Mouse (Mus musculus): ENCODE data around the gene Pcare. TPM values are rescaled to one million over a fixed set of nuclear protein-coding genes. Genes with fewer than 3 reads are reported as not detected.
"Not testable (repeated sequence)": the region's sequence is repeated elsewhere in the genome, so short reads cannot be mapped to it uniquely, and the experiment has no call there.

Gene Pcare
- polyA plus RNA-seq, 1 experiment from 2014 or later: not detected

DNA sequence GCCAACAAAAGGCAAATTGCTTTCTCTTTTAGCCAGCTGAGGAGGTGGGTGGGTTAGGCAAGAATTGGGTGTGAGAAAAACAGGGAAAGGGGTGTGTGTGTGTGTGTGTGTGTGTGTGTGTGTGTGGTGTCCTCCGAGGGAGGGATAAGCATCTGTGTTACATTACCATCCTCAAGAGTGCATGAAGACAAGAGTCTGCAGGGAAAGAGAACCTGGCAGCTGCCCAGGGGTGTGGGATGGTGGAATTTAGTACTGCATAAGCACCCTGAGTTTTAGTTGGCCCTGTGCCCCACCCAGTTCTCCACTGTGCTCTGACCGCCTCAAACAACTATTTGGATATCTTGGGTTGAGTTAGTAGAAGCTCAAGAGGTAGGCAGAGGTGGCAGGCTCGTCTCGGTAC, 28.3 kb upstream of the Pcare start:
- H3K27me3 ChIP-seq (ENCODE audit: control insufficient read depth, insufficient read depth, low read length): no peaks in the 10 kb centered on the region
- H3K4me3 ChIP-seq (ENCODE audit: low read depth, low read length): no peak overlapping the region
- H3K9me3 ChIP-seq (ENCODE audit: control insufficient read depth, low read depth, low read length): 0 out of 2 replicates have a peak, but pooled peaks cover 6% of the 10 kb centered on the region
- no peak overlapping the region for H3K9ac ChIP-seq (replicated peaks; ENCODE audit: low read depth, low read length)
- H3K27ac ChIP-seq (ENCODE audit: low read length): no peak overlapping the region
- WGBS: 72% methylated on average over 4 of the region's 4 CpGs
- H3K4me1 ChIP-seq (ENCODE audit: control insufficient read depth, insufficient read depth, low read length): no peaks in the 10 kb centered on the region
- no peak overlapping the region for H3K4me2 ChIP-seq (replicated peaks; ENCODE audit: low read depth, low read length)
- H3K36me3 ChIP-seq (ENCODE audit: control insufficient read depth, insufficient read depth, low read length): no peaks in the 10 kb centered on the region
- ATAC-seq (ENCODE audit: insufficient number of reproducible peaks, insufficient read depth, low FRiP score, low read depth): no peak

DNA sequence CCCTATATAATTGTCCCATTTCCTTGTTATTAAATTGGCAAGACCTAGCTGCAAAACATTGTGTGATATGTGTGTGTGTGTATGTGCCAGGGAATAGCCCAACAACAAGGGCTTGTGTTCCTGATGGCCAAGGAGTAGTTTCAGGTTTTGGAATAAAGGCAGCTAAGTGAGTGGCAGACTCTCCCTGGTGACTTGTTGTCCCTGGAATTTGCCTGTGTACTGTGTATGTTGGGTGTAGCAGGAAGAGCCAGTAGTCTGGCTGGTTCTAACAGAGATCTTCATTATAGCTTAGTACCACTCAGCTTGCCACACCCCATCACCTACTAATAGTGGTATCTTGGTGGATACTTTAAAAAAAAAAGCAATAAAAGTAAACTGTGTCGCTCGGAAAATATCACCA, 27.8 kb upstream of the Pcare start:
- Histone ChIP-seq H3K9ac (replicated peaks; ENCODE audit: low read depth, low read length) (no peak overlapping the region), H3K36me3 (ENCODE audit: control insufficient read depth, insufficient read depth, low read length) (no peaks in the 10 kb centered on the region), H3K27me3 (ENCODE audit: control insufficient read depth, insufficient read depth, low read length) (no peaks in the 10 kb centered on the region), H3K4me2 (replicated peaks; ENCODE audit: low read depth, low read length) (no peak overlapping the region), H3K9me3 (ENCODE audit: control insufficient read depth, low read depth, low read length) (0 out of 2 replicates have a peak, but pooled peaks cover 6% of the 10 kb centered on the region), H3K4me3 (ENCODE audit: low read depth, low read length) (no peak overlapping the region), H3K27ac (ENCODE audit: low read length) (no peak overlapping the region), H3K4me1 (ENCODE audit: control insufficient read depth, insufficient read depth, low read length) (no peaks in the 10 kb centered on the region)
- WGBS: 71% methylated on average over 2 of the region's 2 CpGs
- no peak for ATAC-seq (ENCODE audit: insufficient number of reproducible peaks, insufficient read depth, low FRiP score, low read depth)

DNA sequence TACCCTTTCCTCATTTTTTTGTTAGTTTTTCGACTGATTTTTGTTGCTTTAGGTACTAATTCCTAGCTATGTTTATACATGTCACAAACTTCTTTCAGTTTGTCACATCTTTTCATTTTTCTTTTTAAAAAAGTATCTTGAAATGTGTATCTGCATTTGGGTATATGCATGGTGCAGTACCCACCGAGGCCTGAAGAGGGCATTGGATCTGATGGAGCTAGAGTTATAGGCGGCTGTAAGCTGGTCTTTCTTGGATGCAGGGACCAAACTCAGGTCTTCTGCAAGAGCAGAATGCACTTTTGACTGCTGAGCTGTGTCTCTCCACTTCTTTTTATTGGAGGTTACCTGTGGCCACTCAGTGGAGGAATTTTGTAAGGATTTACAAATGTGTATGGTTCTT, 26.0 kb upstream of the Pcare start:
- 0 out of 2 replicates have a peak, but pooled peaks cover 6% of the 10 kb centered on the region for H3K9me3 ChIP-seq (ENCODE audit: control insufficient read depth, low read depth, low read length)
- H3K27me3 ChIP-seq (ENCODE audit: control insufficient read depth, insufficient read depth, low read length): no peaks in the 10 kb centered on the region
- no peak overlapping the region for H3K27ac ChIP-seq (ENCODE audit: low read length)
- WGBS: 72% methylated on average over 3 of the region's 3 CpGs
- H3K36me3 ChIP-seq (ENCODE audit: control insufficient read depth, insufficient read depth, low read length): no peaks in the 10 kb centered on the region
- ATAC-seq (ENCODE audit: insufficient number of reproducible peaks, insufficient read depth, low FRiP score, low read depth): no peak
- no peaks in the 10 kb centered on the region for H3K4me1 ChIP-seq (ENCODE audit: control insufficient read depth, insufficient read depth, low read length)
- H3K9ac ChIP-seq (replicated peaks; ENCODE audit: low read depth, low read length): no peak overlapping the region
- H3K4me2 ChIP-seq (replicated peaks; ENCODE audit: low read depth, low read length): no peak overlapping the region
- H3K4me3 ChIP-seq (ENCODE audit: low read depth, low read length): no peak overlapping the region

DNA sequence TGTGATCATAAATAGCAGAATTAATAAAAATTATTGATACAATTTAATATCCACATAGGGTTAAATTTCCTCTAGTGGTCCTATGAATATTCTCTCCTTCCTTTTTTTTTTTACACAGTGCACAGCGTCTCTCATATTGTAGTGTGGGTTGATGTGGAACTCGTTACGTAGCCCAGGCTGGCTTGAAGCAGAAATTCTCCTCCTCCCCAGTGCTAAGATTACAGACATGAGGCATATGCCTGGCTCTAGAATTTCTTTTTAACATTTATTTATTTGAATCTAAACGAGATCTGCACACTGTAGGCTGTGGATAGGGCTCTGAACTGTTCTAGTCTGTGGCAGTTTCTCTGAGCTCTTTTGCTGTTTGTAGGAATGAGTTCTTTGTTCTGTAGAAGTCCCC, 22.6 kb upstream of the Pcare start:
- H3K4me1 ChIP-seq (ENCODE audit: control insufficient read depth, insufficient read depth, low read length): no peaks in the 10 kb centered on the region
- H3K4me3 ChIP-seq (ENCODE audit: low read depth, low read length): no peak overlapping the region
- H3K27me3 ChIP-seq (ENCODE audit: control insufficient read depth, insufficient read depth, low read length): no peaks in the 10 kb centered on the region
- no peaks in the 10 kb centered on the region for H3K36me3 ChIP-seq (ENCODE audit: control insufficient read depth, insufficient read depth, low read length)
- no peak overlapping the region for H3K4me2 ChIP-seq (replicated peaks; ENCODE audit: low read depth, low read length)
- H3K9ac ChIP-seq (replicated peaks; ENCODE audit: low read depth, low read length): no peak overlapping the region
- H3K27ac ChIP-seq (ENCODE audit: low read length): no peak overlapping the region
- 0 out of 2 replicates have a peak, but pooled peaks cover 6% of the 10 kb centered on the region for H3K9me3 ChIP-seq (ENCODE audit: control insufficient read depth, low read depth, low read length)
- 74% methylated on average over 4 of the region's 4 CpGs for WGBS
- no peak for ATAC-seq (ENCODE audit: insufficient number of reproducible peaks, insufficient read depth, low FRiP score, low read depth)

DNA sequence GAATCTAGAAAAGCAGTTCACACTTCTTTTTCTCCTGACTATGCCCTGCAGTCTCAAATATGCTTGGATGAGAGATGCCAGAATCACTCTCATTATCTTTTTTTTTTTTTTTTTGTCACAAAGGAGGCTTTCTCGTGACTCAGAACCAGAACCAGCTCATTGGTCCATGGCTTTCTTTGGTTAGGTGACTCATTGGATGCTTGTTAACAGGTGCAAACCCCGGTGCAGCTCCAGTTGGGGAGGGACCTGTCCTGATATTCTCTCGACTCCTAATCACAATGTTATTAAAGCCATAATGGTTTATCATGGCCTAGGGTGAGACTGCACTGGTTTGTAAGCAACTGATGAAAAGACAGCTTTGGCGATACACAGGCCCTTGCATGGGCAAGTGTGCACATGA, 21.5 kb upstream of the Pcare start:
- ATAC-seq (ENCODE audit: insufficient number of reproducible peaks, insufficient read depth, low FRiP score, low read depth): no peak
- H3K9me3 ChIP-seq (ENCODE audit: control insufficient read depth, low read depth, low read length): 0 out of 2 replicates have a peak, but pooled peaks cover 6% of the 10 kb centered on the region
- no peak overlapping the region for H3K27ac ChIP-seq (ENCODE audit: low read length)
- H3K4me2 ChIP-seq (replicated peaks; ENCODE audit: low read depth, low read length): no peak overlapping the region
- H3K27me3 ChIP-seq (ENCODE audit: control insufficient read depth, insufficient read depth, low read length): no peaks in the 10 kb centered on the region
- H3K4me3 ChIP-seq (ENCODE audit: low read depth, low read length): no peak overlapping the region
- H3K4me1 ChIP-seq (ENCODE audit: control insufficient read depth, insufficient read depth, low read length): no peaks in the 10 kb centered on the region
- no peak overlapping the region for H3K9ac ChIP-seq (replicated peaks; ENCODE audit: low read depth, low read length)
- 69% methylated on average over 4 of the region's 4 CpGs for WGBS
- no peaks in the 10 kb centered on the region for H3K36me3 ChIP-seq (ENCODE audit: control insufficient read depth, insufficient read depth, low read length)

DNA sequence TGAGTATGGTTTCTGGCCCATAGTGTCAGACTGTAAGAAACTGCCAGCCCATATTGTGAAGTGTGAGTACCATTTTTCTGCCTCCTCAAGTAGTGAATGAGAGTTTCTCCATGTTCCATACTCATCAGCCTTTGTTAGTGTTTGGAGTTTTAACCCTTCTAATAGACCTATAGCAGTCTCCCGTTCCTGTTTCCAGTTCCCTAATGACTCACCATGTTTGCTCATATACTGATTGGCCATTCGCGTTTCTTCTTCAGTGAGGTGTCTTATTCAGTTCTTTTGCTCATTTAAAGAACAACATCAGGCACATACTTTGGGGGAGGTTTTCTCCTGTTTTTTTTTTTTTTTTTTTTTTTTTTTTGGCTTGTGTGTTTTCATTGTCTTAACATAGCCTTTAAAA, 18.0 kb upstream of the Pcare start:
- no peak for ATAC-seq (ENCODE audit: insufficient number of reproducible peaks, insufficient read depth, low FRiP score, low read depth)
- 91% methylated on average over 3 of the region's 3 CpGs for WGBS
- H3K4me2 ChIP-seq (replicated peaks; ENCODE audit: low read depth, low read length): no peak overlapping the region

DNA sequence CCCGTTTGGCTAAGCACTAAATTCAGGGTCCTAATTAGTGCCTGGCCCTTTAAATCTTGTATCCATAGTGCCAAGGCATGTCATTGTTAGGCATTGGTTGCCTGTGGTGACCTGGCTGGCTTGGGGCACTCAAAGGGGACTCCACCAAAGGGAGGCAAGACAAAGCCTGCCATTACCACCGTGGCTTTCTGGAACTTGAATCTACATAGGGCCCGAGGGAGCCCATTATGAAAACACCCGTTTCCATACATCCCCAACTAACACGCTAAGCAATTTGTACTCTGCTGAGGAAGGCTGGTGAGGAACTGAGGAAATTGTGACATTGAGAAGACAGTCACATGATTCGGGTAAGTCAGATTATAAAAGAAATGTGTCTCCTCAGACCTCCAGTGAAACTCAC, 16.9 kb upstream of the Pcare start:
- no peaks in the 10 kb centered on the region for H3K27me3 ChIP-seq (ENCODE audit: control insufficient read depth, insufficient read depth, low read length)
- H3K4me1 ChIP-seq (ENCODE audit: control insufficient read depth, insufficient read depth, low read length): no peaks in the 10 kb centered on the region
- no peak overlapping the region for H3K4me2 ChIP-seq (replicated peaks; ENCODE audit: low read depth, low read length)
- no peaks in the 10 kb centered on the region for H3K9me3 ChIP-seq (ENCODE audit: control insufficient read depth, low read depth, low read length)
- no peaks in the 10 kb centered on the region for H3K36me3 ChIP-seq (ENCODE audit: control insufficient read depth, insufficient read depth, low read length)
- no peak overlapping the region for H3K4me3 ChIP-seq (ENCODE audit: low read depth, low read length)
- H3K9ac ChIP-seq (replicated peaks; ENCODE audit: low read depth, low read length): no peak overlapping the region
- WGBS: 58% methylated on average over 6 of the region's 6 CpGs
- no peak overlapping the region for H3K27ac ChIP-seq (ENCODE audit: low read length)
- no peak for ATAC-seq (ENCODE audit: insufficient number of reproducible peaks, insufficient read depth, low FRiP score, low read depth)

More for the DNA sequence above, 18.0 kb upstream of the Pcare start:
- Histone ChIP-seq H3K4me3 (ENCODE audit: low read depth, low read length) (no peak overlapping the region), H3K36me3 (ENCODE audit: control insufficient read depth, insufficient read depth, low read length) (no peaks in the 10 kb centered on the region), H3K9ac (replicated peaks; ENCODE audit: low read depth, low read length) (no peak overlapping the region), H3K27ac (ENCODE audit: low read length) (no peak overlapping the region), H3K4me1 (ENCODE audit: control insufficient read depth, insufficient read depth, low read length) (no peaks in the 10 kb centered on the region), H3K27me3 (ENCODE audit: control insufficient read depth, insufficient read depth, low read length) (no peaks in the 10 kb centered on the region), H3K9me3 (ENCODE audit: control insufficient read depth, low read depth, low read length) (no peaks in the 10 kb centered on the region)

DNA sequence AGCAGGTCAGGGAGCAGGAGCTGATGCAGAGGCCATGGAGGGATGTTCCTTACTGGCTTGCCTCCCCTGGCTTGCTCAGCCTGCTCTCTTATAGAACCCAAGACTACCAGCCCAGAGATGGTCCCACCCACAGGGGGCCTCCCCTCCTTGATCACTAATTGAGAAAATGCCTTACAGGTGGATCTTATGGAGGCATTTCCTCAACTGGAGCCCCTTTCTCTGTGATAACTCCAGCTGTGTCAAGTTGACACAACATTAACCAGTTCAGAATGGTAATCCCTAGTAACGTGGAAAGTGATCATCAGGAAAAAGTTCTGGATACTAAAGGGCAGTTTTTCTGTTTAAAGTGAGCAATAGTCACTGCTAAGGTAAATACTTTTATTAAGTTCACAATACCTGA, 15.5 kb upstream of the Pcare start, which contains the start of gene Clip4:
Clip4 (plus strand) TSS at position 301 of the 400 bp plus-strand sequence.
- not testable (repeated sequence) for ATAC-seq (ENCODE audit: insufficient number of reproducible peaks, insufficient read depth, low FRiP score, low read depth); H3K27ac ChIP-seq (ENCODE audit: low read length)

DNA sequence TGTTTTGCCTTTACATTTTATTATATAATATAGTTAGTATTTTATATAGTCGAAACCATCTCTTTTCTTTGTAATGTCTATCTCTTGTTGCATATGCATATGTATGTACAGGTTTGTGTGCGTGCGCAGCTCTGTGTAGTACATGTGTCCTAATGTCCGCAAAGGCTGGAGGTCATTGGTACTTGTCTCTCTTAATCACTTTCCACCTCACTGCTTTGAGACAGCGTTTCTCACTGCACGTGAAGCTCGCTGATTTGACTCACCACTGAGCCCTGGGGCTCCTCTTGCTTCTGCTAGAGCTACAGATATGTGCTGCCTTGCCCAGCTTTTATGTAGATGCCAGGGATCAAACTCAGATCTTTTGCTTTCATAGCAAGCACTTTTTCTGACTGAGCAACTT, 7.8 kb upstream of the Pcare start:
- no peaks in the 10 kb centered on the region for H3K27me3 ChIP-seq (ENCODE audit: control insufficient read depth, insufficient read depth, low read length)
- no peak overlapping the region for H3K4me2 ChIP-seq (replicated peaks; ENCODE audit: low read depth, low read length)
- H3K36me3 ChIP-seq (ENCODE audit: control insufficient read depth, insufficient read depth, low read length): no peaks in the 10 kb centered on the region
- H3K27ac ChIP-seq (ENCODE audit: low read length): no peak overlapping the region
- H3K9ac ChIP-seq (replicated peaks; ENCODE audit: low read depth, low read length): no peak overlapping the region
- no peak for ATAC-seq (ENCODE audit: insufficient number of reproducible peaks, insufficient read depth, low FRiP score, low read depth)
- 79% methylated on average over 7 of the region's 7 CpGs for WGBS
- no peaks in the 10 kb centered on the region for H3K9me3 ChIP-seq (ENCODE audit: control insufficient read depth, low read depth, low read length)
- no peaks in the 10 kb centered on the region for H3K4me1 ChIP-seq (ENCODE audit: control insufficient read depth, insufficient read depth, low read length)
- H3K4me3 ChIP-seq (ENCODE audit: low read depth, low read length): no peak overlapping the region

More for the DNA sequence above, 15.5 kb upstream of the Pcare start, which contains the start of gene Clip4:
- H3K4me1 ChIP-seq (ENCODE audit: control insufficient read depth, insufficient read depth, low read length); H3K4me3 ChIP-seq (ENCODE audit: low read depth, low read length); H3K9ac ChIP-seq (replicated peaks; ENCODE audit: low read depth, low read length); H3K27me3 ChIP-seq (ENCODE audit: control insufficient read depth, insufficient read depth, low read length); H3K36me3 ChIP-seq (ENCODE audit: control insufficient read depth, insufficient read depth, low read length); H3K4me2 ChIP-seq (replicated peaks; ENCODE audit: low read depth, low read length); H3K9me3 ChIP-seq (ENCODE audit: control insufficient read depth, low read depth, low read length): not testable (repeated sequence)
- 63% methylated on average over 1 of the region's 1 CpGs for WGBS

All from stomach, embryonic 14.5 days (tissue).